Mouse (Mus musculus) G1E (cell line): Measurements from ENCODE around the gene Tnni1.

Source experiments
- CTCF ChIP-seq: IDR thresholded peaks from 2 replicates; pipeline ENCODE4 v1.5.1; 2012; ENCODE audit warnings: low read depth, low read length, inconsistent platforms, mixed read lengths
- GATA1 ChIP-seq: IDR thresholded peaks from 2 replicates; pipeline ENCODE4 v1.6.1; 2012; ENCODE audit warnings: borderline replicate concordance, low read length, inconsistent platforms, mixed read lengths
- GATA2 ChIP-seq: IDR thresholded peaks from 2 replicates; pipeline ENCODE4 v1.6.1; 2012; ENCODE audit warnings: low read depth, low read length, inconsistent platforms, borderline replicate concordance
- POLR2AphosphoS5 ChIP-seq: IDR thresholded peaks from 2 replicates; pipeline ENCODE4 v1.6.1; 2012; ENCODE audit warnings: low read depth, low read length, inconsistent platforms; ENCODE audit not compliant: insufficient replicate concordance
- TAL1 ChIP-seq: conservative IDR thresholded peaks from 2 replicates; pipeline ENCODE4 v1.6.1; 2012; ENCODE audit warnings: low read depth, low read length, inconsistent platforms, mixed read lengths

DNA sequence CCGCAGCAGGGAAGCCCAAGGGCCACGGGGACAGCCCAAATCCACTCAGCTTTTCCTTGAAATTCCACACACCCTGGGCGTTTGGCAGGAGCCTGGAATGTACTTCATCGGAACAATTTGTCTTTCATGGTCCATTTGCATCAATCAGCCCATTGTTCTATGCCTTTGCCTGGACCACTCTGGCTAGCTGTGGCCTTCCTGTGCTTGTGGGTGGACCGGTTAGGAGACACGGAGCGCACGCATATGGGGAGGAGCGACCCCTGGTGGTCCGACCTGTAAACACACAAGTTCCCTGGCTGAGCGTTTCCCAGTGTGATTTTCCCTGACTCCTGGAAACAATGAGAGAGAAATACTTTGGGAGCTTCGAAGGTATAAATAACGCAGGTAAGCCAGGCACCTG lies 2.0 kb downstream of the Tnni1 start:
- TF ChIP-seq TAL1 = no peak
- TF ChIP-seq POLR2AphosphoS5 = no peak
- peak; percentile 85 for TF ChIP-seq CTCF
- TF ChIP-seq GATA2 = no peak
- TF ChIP-seq GATA1 = no peak
